Mouse (Mus musculus) limb, embryonic 13.5 days (tissue): Measurements from ENCODE around the gene Nt5dc3. TPM values are rescaled to one million over a fixed set of nuclear protein-coding genes. Genes with fewer than 3 reads are reported as not detected.
A peak's percentile ranks its signal among the peaks of the same experiment; 100 is the strongest.

Experiments used
- ATAC-seq: fragments of 200-750 bp; cut with Nextera tagmentation; 2 replicates; pipeline ENCODE4 v1.8.0; 2017; ENCODE audit warnings: low read depth, moderate number of reproducible peaks, moderate TSS enrichment; ENCODE audit not compliant: low FRiP score
- H3K27ac ChIP-seq: fragments of 300-500 bp; sonication (generic); 2 replicates; pipeline ENCODE4 v1.5.1; 2015; ENCODE audit warnings: inconsistent platforms, mild to moderate bottlenecking, moderate library complexity
- H3K27me3 ChIP-seq: fragments of 300-500 bp; sonication (generic); 2 replicates; pipeline ENCODE4 v1.6.1; 2015; ENCODE audit warnings: mild to moderate bottlenecking, inconsistent platforms
- H3K36me3 ChIP-seq: fragments of 300-500 bp; sonication (generic); 2 replicates; pipeline ENCODE4 v1.6.1; 2015; ENCODE audit warnings: inconsistent platforms, mild to moderate bottlenecking, moderate library complexity
- H3K4me1 ChIP-seq: fragments of 300-500 bp; sonication (generic); 2 replicates; pipeline ENCODE4 v1.6.1; 2015; ENCODE audit warnings: inconsistent platforms
- H3K4me2 ChIP-seq: fragments of 300-500 bp; sonication (generic); replicated peaks from 2 replicates; pipeline ENCODE4 v1.6.1; 2015; ENCODE audit warnings: inconsistent platforms, mild to moderate bottlenecking, moderate library complexity
- H3K4me3 ChIP-seq: fragments of 300-500 bp; sonication (generic); 2 replicates; pipeline ENCODE4 v1.5.1; 2015; ENCODE audit warnings: moderate library complexity, mild to moderate bottlenecking, inconsistent platforms
- H3K9ac ChIP-seq: fragments of 300-500 bp; sonication (generic); 2 replicates; pipeline ENCODE4 v1.6.1; 2015; ENCODE audit warnings: mild to moderate bottlenecking, inconsistent platforms
- H3K9me3 ChIP-seq: fragments of 300-500 bp; sonication (generic); 2 replicates; pipeline ENCODE4 v1.6.1; 2016; ENCODE audit warnings: inconsistent platforms
- WGBS: fragments of 180-500 bp; shearing (Covaris S2); methylation state at CpG from one replicate; pipeline ENCODE4 v1.1.7; 2015; 5-methylcytosine and 5-hydroxymethylcytosine counted together
- polyA plus RNA-seq: library from polyadenylated mRNA; unstranded; fragments of >200 nt; fragmentation: Nextera tagmentation; extraction: Ambion mirVana; gene quantifications from 2 replicates; pipeline ENCODE4 v1.2.1, GENCODE M21; 2015

The Nt5dc3 gene
- 0.83 and 0.98 TPM in 2 replicates for polyA plus RNA-seq

DNA sequence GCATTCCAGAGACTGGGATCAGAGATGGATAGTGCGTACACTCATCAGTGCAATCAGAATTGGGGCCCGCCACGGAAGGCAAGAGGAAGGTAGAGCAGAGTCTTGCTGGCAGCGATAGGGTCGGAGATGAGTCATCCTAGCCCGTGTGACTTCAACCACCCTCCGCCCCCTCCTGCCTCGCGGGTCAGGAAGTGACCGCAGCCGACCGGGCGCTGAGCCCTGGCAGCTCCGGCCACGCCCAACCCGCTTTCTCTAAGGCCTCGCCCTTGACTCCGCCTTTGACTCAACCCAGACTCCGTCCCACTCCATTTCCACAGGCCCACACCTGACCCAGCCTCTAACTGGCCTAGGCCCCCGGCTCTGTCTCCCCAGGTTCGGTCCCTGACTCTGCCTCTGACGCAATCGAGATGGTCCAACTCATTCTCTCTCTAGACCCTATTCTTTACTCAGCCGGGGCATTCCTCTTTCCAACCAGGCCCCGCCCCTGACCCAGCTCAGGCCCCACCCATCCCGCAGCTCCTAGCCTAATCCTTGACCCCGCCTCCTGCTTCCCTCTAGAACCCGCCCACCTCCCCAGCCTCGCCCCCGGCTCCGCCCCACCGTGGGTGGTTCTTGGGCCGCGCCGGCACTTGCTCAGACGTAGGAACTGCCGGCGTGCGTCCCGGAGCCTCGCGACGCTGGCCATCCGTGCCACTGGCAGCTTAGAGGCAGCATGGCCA is at the start of gene Nt5dc3:
Gene Nt5dc3, plus strand, starts transcription at position 608 of the 719 bp plus-strand sequence.
- ATAC-seq: peak; percentile 96
- Histone ChIP-seq H3K9ac (peak within 1 kb of the TSS; percentile 75), H3K27ac (no peak within 1 kb of the TSS), H3K27me3 (peaks cover 22% of the 10 kb centered on the region; the same call in 1 of the 2 replicates), H3K4me1 (peaks cover 29% of the 10 kb centered on the region), H3K9me3 (no peaks in the 10 kb centered on the region), H3K4me2 (peak within 1 kb of the TSS; percentile 98), H3K4me3 (peak within 1 kb of the TSS; percentile 72), H3K36me3 (no peaks in the 10 kb centered on the region)
- under 1% methylated on average over 44 of the region's 44 CpGs for WGBS

DNA sequence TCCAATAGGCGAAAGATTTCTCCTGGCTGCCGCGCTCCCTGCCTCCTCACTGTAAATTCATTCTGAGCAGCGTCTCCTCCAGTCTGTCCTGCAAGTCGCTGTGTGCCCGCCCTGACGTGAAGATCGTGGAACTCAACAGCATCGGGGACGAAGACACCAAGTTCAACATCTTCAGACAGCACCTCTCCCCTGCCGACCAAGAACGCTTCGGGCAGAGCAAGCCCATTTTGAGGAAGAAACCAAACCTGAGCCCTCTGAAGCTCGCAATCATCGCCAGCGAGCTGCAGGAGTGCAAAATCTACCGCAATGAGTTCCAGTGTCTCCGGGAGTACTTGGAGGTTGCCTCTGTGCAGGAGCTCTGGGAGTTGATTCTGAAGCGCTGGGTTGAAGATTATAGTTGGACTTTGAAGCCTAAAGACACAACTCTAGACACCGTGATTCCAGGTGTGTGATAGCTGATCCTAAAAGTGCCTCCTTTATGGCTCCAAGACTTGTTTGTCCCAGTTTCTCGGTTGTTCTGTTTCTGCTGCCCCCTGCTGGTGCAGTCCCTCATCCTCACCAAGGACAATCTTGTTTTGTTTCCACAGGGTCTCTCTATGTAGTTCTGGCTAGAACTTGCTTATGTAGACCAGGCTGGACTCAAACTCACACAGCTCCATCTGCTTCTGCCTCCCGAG is 47.8 kb upstream of the Nt5dc3 start:
- peak overlapping the region; percentile 33; the same call in 1 of the 2 replicates for H3K27ac ChIP-seq
- ATAC-seq: peak; percentile 55; the same call in 1 of the 2 replicates
- 8% methylated on average over 22 of the region's 22 CpGs for WGBS

DNA sequence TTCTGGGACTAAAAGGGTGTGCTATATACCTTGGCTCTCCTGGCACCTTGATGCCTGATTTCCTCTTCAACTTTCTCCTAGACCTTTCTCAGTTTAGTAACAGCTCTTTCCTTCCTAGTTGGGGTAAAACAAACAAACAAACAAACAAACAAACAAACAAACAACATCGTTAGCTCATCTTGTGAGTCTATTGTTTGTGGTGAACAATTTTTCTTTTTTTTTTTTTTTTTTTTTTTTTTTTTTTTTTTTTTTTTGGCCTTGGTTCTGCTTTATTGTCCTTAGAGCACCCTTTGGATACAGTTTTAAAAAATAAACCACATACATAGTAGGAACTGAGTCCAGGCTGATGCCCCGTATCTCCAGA is 47.3 kb upstream of the Nt5dc3 start:
- Histone ChIP-seq H3K4me1 (peaks cover 30% of the 10 kb centered on the region), H3K9ac (no peak overlapping the region), H3K27ac (no peak overlapping the region), H3K27me3 (no peaks in the 10 kb centered on the region), H3K9me3 (no peaks in the 10 kb centered on the region), H3K4me2 (no peak overlapping the region), H3K4me3 (no peak overlapping the region), H3K36me3 (no peaks in the 10 kb centered on the region)
- no peak for ATAC-seq
- WGBS: 57% methylated on average over 2 of the region's 2 CpGs

More for the DNA sequence above, 47.8 kb upstream of the Nt5dc3 start:
- peak overlapping the region; percentile 69 for H3K4me2 ChIP-seq
- H3K36me3 ChIP-seq: no peaks in the 10 kb centered on the region
- no peaks in the 10 kb centered on the region for H3K9me3 ChIP-seq
- peak overlapping the region; percentile 72 for H3K9ac ChIP-seq
- peaks cover 30% of the 10 kb centered on the region for H3K4me1 ChIP-seq
- H3K27me3 ChIP-seq: no peaks in the 10 kb centered on the region
- peak overlapping the region; percentile 52 for H3K4me3 ChIP-seq

DNA sequence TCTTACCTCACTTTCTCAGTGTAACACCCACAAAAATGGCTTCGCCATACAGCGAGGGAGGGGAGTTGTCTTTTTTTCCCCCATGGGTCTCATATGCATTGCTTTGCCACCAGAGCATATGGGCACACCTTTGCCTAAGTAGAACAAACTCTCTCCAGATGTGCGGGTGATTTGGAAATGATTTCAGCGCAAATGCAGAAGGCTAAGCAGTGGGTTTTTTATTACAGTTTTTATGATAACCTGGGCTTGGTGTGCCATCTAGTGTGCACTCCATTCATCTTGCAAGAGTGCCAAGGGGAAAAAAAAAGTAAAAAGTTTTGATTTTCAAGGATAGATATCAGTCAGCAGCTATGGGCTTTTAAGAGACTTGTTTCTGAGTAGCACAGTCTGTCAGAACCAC is 43.8 kb upstream of the Nt5dc3 start:
- H3K27ac ChIP-seq: no peak overlapping the region
- WGBS: 35% methylated on average over 4 of the region's 4 CpGs
- no peaks in the 10 kb centered on the region for H3K36me3 ChIP-seq
- H3K9ac ChIP-seq: no peak overlapping the region
- H3K27me3 ChIP-seq: no peaks in the 10 kb centered on the region
- H3K9me3 ChIP-seq: no peaks in the 10 kb centered on the region
- ATAC-seq: no peak; the same call in 1 of the 2 replicates
- H3K4me3 ChIP-seq: no peak overlapping the region
- H3K4me1 ChIP-seq: peaks cover 14% of the 10 kb centered on the region; the same call in 1 of the 2 replicates
- peak overlapping the region; percentile 30; the same call in 1 of the 2 replicates for H3K4me2 ChIP-seq

GRCm38 (mm10) chr10:86742918-86743317 is 35.9 kb upstream of the Nt5dc3 start:
- H3K36me3 ChIP-seq: no peaks in the 10 kb centered on the region
- no peaks in the 10 kb centered on the region for H3K9me3 ChIP-seq
- no peak overlapping the region for H3K9ac ChIP-seq
- no peak overlapping the region for H3K4me2 ChIP-seq
- H3K27me3 ChIP-seq: no peaks in the 10 kb centered on the region
- no peak for ATAC-seq
- H3K4me3 ChIP-seq: no peak overlapping the region
- 83% methylated on average over 2 of the region's 2 CpGs for WGBS
- no peak overlapping the region for H3K27ac ChIP-seq
- H3K4me1 ChIP-seq: no peaks in the 10 kb centered on the region

DNA sequence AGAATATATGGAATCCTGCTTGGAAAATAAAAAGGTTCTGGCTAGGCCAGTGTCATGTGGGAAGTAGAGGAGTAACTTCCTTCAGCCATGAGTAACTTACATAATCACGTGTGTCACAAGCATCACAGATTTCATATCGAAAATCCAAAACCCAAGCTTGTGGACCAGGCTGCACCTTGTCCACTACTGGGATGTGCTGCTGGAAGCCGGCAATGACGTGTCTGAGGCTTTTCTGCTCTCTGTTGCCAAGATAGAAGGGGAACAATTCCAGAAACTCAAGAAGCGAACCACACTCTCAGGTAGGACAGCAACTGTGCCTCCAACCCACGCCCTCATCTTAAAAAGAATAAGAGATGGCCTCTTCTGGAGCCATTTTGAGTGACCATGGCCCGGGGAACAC is 34.5 kb upstream of the Nt5dc3 start:
- ATAC-seq: no peak
- Histone ChIP-seq H3K9me3 (no peaks in the 10 kb centered on the region), H3K4me2 (no peak overlapping the region), H3K27me3 (no peaks in the 10 kb centered on the region), H3K27ac (no peak overlapping the region), H3K9ac (no peak overlapping the region), H3K4me1 (no peaks in the 10 kb centered on the region), H3K4me3 (no peak overlapping the region), H3K36me3 (no peaks in the 10 kb centered on the region)
- WGBS: 85% methylated on average over 7 of the region's 7 CpGs

GRCm38 (mm10) chr10:86755816-86756502 is 22.8 kb upstream of the Nt5dc3 start:
- Histone ChIP-seq H3K4me2 (no peak overlapping the region), H3K9ac (no peak overlapping the region), H3K4me3 (no peak overlapping the region), H3K36me3 (no peaks in the 10 kb centered on the region), H3K9me3 (no peaks in the 10 kb centered on the region), H3K4me1 (peaks cover 2% of the 10 kb centered on the region), H3K27me3 (no peaks in the 10 kb centered on the region), H3K27ac (no peak overlapping the region)
- 81% methylated on average over 6 of the region's 6 CpGs for WGBS
- ATAC-seq: no peak

GRCm38 (mm10) chr10:86757724-86758123 is 21.1 kb upstream of the Nt5dc3 start:
- Histone ChIP-seq H3K4me2 (no peak overlapping the region), H3K27me3 (no peaks in the 10 kb centered on the region), H3K9ac (no peak overlapping the region), H3K4me3 (no peak overlapping the region), H3K4me1 (peaks cover 15% of the 10 kb centered on the region), H3K36me3 (no peaks in the 10 kb centered on the region), H3K9me3 (no peaks in the 10 kb centered on the region), H3K27ac (no peak overlapping the region)
- no peak for ATAC-seq
- whole genome bisulfite sequencing: 97% methylated on average over 1 of the region's 1 CpGs

DNA sequence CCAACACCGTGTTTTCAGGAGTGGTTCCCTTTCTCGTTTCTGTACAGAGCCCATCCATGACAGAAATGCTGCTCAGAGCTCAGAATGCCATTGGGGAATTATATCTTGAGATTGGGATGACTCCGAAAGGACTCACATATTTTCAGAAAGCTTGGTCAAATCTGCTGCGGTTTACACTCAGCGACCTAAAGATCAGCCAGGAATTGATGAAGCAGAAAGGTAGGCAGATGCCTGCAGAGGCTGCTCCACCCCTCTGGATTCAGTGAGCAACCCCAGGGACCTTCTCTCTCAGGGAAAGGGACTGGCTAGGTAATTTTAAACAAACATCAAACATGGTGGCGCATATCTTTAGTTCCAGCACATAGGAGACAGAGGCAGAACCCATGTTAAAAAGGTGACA is 20.6 kb upstream of the Nt5dc3 start:
- Histone ChIP-seq H3K9ac (no peak overlapping the region), H3K4me2 (no peak overlapping the region), H3K36me3 (no peaks in the 10 kb centered on the region), H3K4me1 (peaks cover 15% of the 10 kb centered on the region), H3K9me3 (no peaks in the 10 kb centered on the region), H3K4me3 (no peak overlapping the region), H3K27ac (no peak overlapping the region), H3K27me3 (no peaks in the 10 kb centered on the region)
- WGBS: 93% methylated on average over 6 of the region's 6 CpGs
- ATAC-seq: no peak

GRCm38 (mm10) chr10:86761236-86761635 is 17.6 kb upstream of the Nt5dc3 start:
- ATAC-seq: no peak; the same call in 1 of the 2 replicates
- H3K9me3 ChIP-seq: no peaks in the 10 kb centered on the region
- H3K27me3 ChIP-seq: no peaks in the 10 kb centered on the region
- WGBS: 43% methylated on average over 1 of the region's 1 CpGs
- H3K4me1 ChIP-seq: peaks cover 15% of the 10 kb centered on the region
- H3K36me3 ChIP-seq: no peaks in the 10 kb centered on the region
- no peak overlapping the region for H3K4me3 ChIP-seq
- no peak overlapping the region; the same call in 1 of the 2 replicates for H3K9ac ChIP-seq
- H3K27ac ChIP-seq: no peak overlapping the region
- H3K4me2 ChIP-seq: no peak overlapping the region

DNA sequence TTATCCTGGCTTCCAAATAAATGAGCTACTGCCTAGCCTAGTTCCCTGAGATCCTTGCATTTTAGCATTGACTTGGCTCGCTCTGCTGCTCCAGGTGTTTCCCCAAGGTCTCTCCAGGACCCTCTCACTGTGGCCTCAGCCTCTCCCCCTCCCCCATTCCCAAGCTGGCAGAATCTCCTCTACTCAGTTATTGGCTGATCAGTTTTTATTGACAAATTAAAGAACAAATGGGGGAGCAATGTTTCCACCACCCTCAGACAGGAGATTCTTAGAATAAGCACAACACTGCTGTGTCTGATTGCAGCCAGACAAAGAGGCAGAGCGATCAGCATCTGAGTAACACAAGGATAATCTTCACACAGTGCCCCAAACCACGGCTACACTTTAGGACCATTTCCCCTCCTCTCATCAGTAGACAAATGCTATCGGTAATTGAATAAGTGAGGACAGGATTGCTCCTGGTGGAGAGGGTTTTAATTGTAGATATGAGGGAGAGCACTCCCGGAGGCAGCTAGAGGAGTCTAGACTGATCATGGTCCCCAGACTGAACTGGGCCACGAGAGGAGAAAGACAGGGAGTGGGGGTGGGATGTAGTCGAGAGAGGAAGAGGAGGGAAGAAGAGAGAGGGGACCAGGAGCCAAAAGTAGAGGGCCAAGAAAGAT is 17.0 kb upstream of the Nt5dc3 start:
- ATAC-seq: no peak; the same call in 1 of the 2 replicates
- 28% methylated on average over 7 of the region's 7 CpGs for WGBS
- Histone ChIP-seq H3K4me1 (peaks cover 15% of the 10 kb centered on the region), H3K4me3 (no peak overlapping the region), H3K27me3 (no peaks in the 10 kb centered on the region), H3K36me3 (no peaks in the 10 kb centered on the region), H3K9ac (no peak overlapping the region), H3K9me3 (no peaks in the 10 kb centered on the region), H3K27ac (no peak overlapping the region), H3K4me2 (no peak overlapping the region; the same call in 1 of the 2 replicates)

GRCm38 (mm10) chr10:86762384-86762730 is 16.4 kb upstream of the Nt5dc3 start:
- Histone ChIP-seq H3K9me3 (no peaks in the 10 kb centered on the region), H3K27ac (no peak overlapping the region), H3K4me3 (no peak overlapping the region), H3K4me2 (no peak overlapping the region), H3K27me3 (no peaks in the 10 kb centered on the region), H3K4me1 (peaks cover 15% of the 10 kb centered on the region), H3K36me3 (no peaks in the 10 kb centered on the region), H3K9ac (no peak overlapping the region)
- 44% methylated on average over 3 of the region's 3 CpGs for WGBS
- ATAC-seq: no peak
